Mouse (Mus musculus) brown adipose tissue, adult 24 weeks (tissue): ENCODE data around the gene Mxra7. TPM values are rescaled to one million over a fixed set of nuclear protein-coding genes. Genes with fewer than 3 reads are reported as not detected.

Source experiments
- H3K27ac ChIP-seq: fragments of 200-500 bp; replicated peaks from 2 replicates; pipeline ENCODE4 v1.5.1; 2012; ENCODE audit warnings: low read depth, mild to moderate bottlenecking, low read length
- H3K4me1 ChIP-seq: fragments of 200-500 bp; 2 replicates; pipeline ENCODE4 v1.6.1; 2012; ENCODE audit warnings: low read length, mixed read lengths; ENCODE audit not compliant: control insufficient read depth, insufficient read depth, insufficient read length
- H3K4me3 ChIP-seq: fragments of 200-500 bp; 2 replicates; pipeline ENCODE4 v1.5.1; 2012; ENCODE audit warnings: low read depth, mild to moderate bottlenecking, low read length, moderate library complexity; ENCODE audit not compliant: insufficient read depth
- polyA plus RNA-seq: library from polyadenylated mRNA; stranded (reverse); fragments of >200 nt; gene quantifications from 2 replicates; pipeline ENCODE4 v1.2.4, GENCODE M21; 2012; ENCODE audit not compliant: missing spikeins, insufficient read depth, insufficient read length

Mxra7 gene
- 6.6 and 6.9 TPM in 2 replicates for polyA plus RNA-seq

DNA sequence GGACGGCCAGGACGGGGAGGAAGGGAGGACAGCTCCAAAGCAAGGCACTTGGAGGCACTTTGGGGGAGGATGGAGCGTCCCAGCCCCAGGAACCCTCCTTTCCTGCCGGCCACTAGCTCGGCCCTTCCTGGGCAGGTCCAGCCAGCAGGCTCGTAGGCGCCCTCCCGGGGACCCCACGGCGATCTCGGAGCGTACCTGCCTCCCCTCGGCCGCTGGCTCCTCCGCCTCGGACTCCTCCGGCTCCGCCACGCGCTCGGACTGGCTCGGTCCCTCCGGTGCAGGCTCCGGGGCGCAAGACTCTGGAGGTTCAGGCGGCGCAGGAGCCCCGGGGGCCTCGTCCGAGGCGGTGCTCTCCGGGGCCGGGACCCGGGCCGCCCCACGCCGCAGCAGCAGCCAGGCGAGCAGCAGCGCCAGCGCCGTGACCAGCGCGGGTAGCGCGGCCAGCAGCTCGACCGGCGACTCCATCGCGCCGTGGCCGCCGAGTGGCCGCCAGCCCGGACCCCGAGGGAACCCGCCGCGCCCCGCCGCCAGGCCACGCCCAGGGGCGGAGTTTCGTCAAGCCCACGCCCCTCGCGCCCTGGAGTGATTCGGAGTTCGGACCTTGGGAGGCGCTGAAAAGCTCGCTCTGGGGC is at the start of gene Mxra7:
Gene Mxra7, minus strand, starts transcription at position 513 of the 632 bp plus-strand sequence.
- Histone ChIP-seq H3K4me3 (peak within 1 kb of the TSS; percentile 78), H3K27ac (peak within 1 kb of the TSS; percentile 26), H3K4me1 (peaks cover 2% of the 10 kb centered on the region)

DNA sequence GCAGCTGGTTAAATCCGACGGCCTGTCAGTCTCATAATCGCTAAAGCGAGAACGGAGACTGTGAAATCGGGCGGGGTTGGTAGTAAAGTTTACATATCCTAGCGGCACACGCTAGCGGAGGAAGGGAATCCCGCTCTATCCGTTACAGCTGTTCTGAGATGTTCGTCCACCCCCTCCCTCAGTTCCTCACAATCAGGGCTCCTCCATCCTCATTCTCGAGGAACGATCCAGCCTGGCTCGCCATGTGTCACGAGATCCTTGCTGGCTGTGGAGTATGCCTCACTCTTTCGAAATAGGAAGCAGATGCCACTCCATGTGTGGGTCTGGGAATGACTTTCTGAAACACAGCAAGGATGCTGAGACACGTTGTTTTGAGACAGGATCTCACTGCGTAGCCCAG is 46.1 kb upstream of the Mxra7 start:
- H3K27ac ChIP-seq, result no peak overlapping the region
- H3K4me3 ChIP-seq, result no peak overlapping the region
- H3K4me1 ChIP-seq, result no peaks in the 10 kb centered on the region

DNA sequence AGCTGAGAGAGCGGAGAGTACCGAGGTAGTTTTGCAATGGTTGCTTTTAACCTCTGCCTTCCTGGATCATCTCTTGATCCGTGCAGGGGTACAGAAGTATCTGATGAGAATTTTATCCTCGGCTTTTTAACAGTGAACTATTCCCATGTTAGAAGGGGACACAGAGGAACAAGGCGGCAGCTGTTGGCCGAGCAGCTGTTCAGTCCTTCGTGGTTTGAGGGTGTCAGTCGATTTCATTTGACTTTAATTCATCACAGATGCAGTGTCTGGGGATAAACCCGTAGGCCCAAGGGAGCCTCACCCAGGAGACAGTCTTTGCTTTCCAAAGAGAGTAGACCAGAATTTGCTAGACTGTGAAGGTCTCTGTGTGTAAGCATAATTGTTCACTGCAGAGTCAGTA is 43.7 kb upstream of the Mxra7 start:
- Histone ChIP-seq H3K4me1 (no peaks in the 10 kb centered on the region), H3K27ac (no peak overlapping the region), H3K4me3 (no peak overlapping the region)

DNA sequence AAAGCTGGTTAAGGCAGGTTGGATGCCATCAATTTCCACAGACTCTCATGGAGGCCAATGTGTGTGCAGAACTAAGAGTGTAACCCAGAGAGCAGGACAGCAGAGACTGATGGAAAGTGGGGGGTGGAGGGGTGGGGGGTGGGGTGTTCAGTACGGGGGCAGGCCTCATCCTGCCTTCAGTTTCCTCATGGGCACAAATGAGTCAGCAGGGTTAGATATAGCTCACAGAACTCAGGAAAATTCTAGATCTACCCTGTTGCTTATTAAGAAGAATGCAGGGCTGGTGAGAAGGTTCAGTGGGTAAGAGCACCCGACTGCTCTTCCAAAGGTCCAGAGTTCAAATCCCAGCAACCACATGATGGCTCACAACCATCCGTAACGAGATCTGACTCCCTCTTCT is 41.8 kb upstream of the Mxra7 start:
- no peak overlapping the region for H3K27ac ChIP-seq
- no peak overlapping the region for H3K4me3 ChIP-seq
- peaks cover 2% of the 10 kb centered on the region; the same call in 1 of the 2 replicates for H3K4me1 ChIP-seq

DNA sequence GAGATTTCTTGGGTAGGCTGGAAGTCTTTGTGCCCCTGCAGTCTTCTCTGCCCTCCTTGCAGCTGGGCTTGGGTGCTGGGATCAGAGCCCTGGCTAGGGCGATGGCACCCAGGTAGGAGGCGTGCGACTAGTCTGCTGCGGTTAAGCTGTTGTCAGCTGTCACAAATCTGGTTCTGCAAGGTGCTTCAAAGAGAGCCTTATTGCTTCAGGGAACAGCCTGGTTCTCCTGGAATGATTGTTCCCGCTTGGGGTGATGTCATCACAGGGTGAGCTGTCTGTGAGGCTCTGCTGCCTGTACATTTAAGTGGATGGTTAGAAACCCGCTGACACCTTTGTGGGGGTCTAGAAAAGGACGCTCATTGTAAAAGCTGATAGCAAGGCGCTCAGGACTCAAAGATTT is 41.4 kb upstream of the Mxra7 start:
- Histone ChIP-seq H3K4me1 (peaks cover 2% of the 10 kb centered on the region; the same call in 1 of the 2 replicates), H3K27ac (peak overlapping the region; percentile 42), H3K4me3 (no peak overlapping the region)

DNA sequence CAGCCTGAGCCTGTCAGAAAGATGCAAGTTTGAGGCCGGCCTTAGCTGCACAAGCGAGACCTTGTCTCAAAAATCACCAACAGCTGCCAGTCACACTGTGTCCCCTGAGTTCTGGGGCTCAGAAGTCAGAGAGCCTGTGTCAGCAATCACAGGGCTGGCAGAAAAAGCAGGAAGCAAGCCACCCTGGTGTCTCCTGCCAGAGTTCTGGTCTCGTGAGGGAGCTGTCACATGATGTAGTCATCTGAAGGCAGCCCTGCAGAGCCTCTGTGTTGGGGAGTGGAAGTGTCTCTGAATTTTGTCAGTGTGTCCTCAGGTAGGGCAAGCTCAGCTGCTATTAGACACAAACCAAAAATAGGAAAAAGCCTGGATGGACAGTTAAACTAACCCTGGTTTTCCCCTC is 40.3 kb upstream of the Mxra7 start:
- Histone ChIP-seq H3K4me3 (no peak overlapping the region), H3K27ac (peak overlapping the region; percentile 31; the same call in 1 of the 2 replicates), H3K4me1 (peaks cover 2% of the 10 kb centered on the region; the same call in 1 of the 2 replicates)

DNA sequence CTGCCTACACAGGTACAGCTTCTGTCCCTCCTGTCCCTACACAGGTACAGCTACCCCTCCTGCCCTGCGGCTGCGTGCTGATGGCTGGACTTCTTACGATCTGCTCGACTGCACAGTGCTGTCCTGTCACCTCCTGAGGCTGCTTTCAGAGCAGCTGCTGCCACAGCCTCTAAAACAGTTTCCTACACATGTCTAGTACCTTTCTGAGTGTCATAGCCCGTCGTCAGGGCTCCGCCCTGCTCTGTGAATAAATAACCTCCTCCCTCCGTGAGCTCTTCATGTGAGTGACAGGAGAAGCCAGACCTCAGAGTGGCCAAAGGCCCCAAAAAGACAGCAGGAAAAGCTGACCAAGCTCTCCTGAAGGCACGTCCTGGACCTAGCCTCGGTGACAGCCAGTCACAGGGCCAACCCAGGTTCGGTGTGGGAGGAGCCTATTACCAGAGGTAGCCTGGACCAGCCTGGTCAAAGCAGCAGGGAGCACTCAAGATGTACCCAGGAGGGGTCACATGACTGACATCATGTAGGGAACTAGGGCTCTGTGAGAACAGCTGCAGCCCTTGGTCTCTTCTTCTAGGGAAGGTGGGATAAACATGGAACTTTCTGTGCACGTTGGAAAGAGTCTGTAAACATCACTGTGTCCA is 38.2 kb upstream of the Mxra7 start:
- H3K4me1 ChIP-seq, result peaks cover 2% of the 10 kb centered on the region; the same call in 1 of the 2 replicates
- H3K4me3 ChIP-seq, result no peak overlapping the region
- no peak overlapping the region for H3K27ac ChIP-seq

DNA sequence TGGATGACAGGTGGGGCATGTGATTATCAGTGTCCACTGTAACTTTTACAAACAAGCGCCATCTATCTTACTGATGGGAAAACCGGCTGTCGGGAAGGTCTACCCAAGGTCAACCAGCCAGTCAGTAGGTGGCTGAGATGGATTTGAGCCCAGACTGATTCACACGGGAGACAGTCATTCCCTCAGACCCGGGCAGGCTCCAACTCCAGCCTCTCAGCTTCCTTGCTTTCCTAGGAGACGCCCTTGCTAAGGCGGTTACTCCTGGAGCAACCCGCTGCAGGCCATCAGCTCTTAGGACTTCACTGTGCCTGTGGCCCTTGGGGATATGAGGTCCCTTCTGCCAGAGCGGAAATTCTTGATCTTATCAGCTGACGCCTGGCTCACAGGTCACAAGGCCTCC is 36.6 kb upstream of the Mxra7 start:
- peaks cover 2% of the 10 kb centered on the region; the same call in 1 of the 2 replicates for H3K4me1 ChIP-seq
- peak overlapping the region; percentile 46 for H3K27ac ChIP-seq
- no peak overlapping the region for H3K4me3 ChIP-seq

DNA sequence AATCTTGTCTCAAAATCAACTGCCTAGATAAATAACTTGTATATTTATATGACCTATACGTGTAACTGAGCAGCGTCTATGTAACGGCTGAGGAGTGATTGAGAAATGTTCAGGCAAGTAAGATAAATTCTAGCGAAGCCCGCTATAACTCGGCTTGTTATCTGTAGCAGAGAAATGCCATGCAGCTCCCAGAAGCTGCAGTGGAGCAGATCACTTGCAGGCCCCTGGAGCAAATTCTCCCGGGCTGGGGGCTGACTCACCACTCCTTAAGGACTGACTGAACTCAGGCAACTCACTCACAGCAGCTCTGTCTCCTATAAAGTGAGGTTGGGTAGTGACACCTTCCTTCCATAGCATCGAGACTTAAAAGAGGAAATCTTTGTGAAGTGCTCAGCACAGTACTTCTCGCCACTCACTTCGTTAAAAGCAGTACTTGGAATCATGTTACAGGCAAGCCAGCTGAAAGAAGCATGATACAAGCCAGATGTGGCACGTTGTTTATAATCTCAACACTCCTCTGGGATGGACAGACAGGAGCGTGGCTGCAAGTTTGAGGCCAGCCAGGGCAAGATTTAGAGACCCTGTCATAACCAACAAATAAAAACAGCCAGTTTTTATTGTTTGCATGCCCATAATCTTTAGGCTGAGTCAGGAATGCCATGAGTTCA is 29.5 kb upstream of the Mxra7 start:
- no peak overlapping the region for H3K27ac ChIP-seq
- H3K4me1 ChIP-seq, result no peaks in the 10 kb centered on the region; the same call in 1 of the 2 replicates

DNA sequence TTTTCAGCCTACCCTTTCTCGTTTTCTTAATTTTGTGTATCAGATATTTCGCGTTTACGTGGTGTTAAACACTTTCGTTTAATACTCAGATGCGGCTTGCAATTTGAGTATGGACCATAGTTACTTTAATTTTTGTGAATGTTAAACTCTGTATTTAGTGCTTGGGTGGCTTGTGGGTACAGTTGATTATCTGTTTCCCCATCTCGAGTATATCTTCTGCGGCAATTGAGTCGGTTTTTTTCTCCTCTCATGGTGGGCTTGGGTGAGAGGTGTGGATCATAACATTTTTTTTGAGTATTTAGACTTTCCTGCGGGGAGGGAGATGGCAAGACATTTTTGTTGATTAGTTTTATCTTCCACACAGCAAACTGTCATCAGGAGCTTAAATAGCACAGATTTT is 26.4 kb upstream of the Mxra7 start:
- H3K4me3 ChIP-seq, result peak overlapping the region; percentile 83
- H3K27ac ChIP-seq, result peak overlapping the region; percentile 64; the same call in 1 of the 2 replicates
- H3K4me1 ChIP-seq, result no peaks in the 10 kb centered on the region; the same call in 1 of the 2 replicates

More for the DNA sequence above, 29.5 kb upstream of the Mxra7 start:
- no peak overlapping the region for H3K4me3 ChIP-seq

DNA sequence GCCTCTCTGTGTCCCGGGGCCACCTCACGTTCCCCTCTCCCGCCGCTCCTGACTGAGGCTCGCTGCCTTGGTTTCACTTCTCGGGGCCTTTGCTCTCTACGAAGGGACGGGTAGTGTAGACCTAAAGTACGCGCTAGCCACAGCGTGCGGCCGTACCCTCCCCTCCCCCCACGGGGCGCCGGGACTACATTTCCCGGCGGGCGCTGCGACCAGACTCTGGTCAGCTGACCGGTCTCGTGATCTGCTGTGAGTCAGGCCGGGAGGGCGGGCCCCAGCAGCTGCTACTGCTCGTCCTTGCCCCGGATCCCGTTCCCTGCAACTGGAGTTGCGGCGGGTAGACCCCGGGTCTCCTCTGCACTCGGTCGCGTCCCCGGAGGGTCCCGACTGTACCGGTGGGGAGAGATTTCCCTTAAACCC is 25.7 kb upstream of the Mxra7 start:
- Histone ChIP-seq H3K4me1 (no peaks in the 10 kb centered on the region; the same call in 1 of the 2 replicates), H3K4me3 (peak overlapping the region; percentile 84), H3K27ac (peak overlapping the region; percentile 95)

DNA sequence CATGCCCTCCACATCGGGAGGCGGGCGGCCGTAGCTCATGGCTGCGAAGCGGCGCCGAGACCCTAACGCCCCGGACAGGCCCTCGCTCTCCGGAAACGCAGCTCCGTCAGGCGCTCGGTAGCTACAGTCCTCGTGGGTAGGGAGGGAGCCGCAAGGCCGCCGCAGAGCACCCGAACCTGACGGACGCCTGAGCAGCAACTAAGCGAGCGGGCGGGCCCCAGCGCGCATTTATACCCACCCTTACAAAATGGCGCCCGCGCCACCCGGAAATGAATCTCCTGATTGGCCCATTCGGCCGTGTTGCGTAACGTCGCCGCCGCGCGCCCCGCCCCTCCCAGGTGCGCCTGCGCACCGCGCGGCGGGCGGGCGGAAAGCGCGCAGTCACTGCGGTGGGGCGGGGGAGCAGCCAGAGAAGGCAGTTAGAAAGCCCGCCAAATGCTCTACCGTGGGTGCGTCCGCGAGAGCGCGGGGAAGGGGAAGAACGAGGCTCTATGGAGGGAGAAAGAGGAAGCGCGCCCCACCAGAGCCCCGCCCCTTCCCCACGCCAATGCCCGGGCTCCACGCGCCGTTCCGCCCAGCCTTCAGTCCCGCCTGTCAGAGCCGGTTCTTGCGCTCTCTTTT is 25.2 kb upstream of the Mxra7 start, which contains the start of gene Srsf2:
Gene Srsf2, minus strand, starts transcription at position 204 of the 621 bp plus-strand sequence.
- H3K4me1 ChIP-seq, result no peaks in the 10 kb centered on the region; the same call in 1 of the 2 replicates
- peak within 1 kb of the TSS; percentile 84 for H3K4me3 ChIP-seq
- peak within 1 kb of the TSS; percentile 95 for H3K27ac ChIP-seq

DNA sequence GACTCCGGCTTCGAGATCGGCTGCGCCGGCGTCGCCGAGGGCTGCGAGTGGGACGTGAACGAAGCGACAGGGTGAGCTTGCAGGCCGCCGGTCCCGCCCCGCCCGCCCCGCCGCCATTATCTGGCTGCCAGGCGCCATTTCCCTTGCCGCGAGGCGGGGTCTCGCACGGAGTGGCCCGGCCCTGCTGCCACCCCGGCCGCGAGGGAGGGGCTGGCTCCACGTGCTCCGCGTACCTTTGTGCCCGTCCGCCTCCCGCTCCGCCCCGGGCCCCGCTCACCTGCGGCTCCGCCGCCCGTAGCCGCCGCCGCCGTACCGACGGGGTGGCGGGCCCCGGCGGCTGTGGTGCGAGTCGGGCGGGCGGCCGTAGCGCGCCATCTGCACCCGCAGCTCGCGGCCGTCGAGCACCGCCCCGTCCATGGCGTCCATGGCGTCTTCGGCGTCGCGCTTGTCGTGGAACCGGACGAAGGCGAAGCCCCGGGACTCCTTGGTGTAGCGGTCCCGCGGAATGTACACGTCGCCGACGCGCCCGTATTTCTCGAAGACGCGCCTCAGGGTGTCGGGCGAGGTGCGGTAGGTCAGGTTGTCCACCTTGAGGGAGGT is 24.5 kb upstream of the Mxra7 start, which contains the start of gene Mfsd11:
Gene Mfsd11, plus strand, starts transcription at position 150 of the 600 bp plus-strand sequence.
- Histone ChIP-seq H3K27ac (peak within 1 kb of the TSS; percentile 95), H3K4me1 (no peaks in the 10 kb centered on the region; the same call in 1 of the 2 replicates), H3K4me3 (peak within 1 kb of the TSS; percentile 84)

DNA sequence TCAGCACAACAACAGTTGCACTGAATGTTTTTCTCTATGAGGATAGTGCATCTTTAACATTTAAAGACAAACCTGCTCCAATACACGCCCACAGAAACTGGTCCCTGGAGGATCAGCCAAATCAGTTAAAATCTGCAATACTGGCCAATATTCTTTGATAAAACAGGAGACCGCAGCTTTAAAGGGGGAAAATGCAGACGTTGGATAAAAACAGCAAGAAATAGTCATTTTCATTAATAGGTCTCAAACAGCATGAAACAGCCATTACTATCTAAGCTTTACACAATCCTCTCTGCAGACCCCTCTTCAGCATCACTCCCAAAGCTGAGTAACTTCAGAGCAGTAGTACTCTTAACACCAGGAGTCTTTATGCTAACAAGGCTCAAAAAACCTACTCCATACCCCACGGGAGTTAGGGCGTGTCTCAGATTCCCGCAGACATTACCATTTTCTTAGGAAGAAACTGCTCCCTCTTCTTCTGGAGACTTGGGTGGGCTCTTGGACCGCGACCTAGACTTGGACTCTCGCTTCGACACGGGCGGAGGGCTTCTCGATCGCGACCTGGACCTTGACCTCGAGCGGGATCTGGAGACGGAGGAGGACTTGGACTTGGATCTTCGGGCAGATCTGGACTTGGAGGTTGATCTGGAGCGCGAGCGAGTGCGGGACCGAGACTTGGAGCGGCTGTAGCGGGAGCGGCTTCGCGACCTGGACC is 23.9 kb upstream of the Mxra7 start:
- Histone ChIP-seq H3K4me3 (peak overlapping the region; percentile 79), H3K4me1 (no peaks in the 10 kb centered on the region; the same call in 1 of the 2 replicates), H3K27ac (peak overlapping the region; percentile 89)
